Mouse (Mus musculus): ENCODE measurements around the gene Sptb. TPM values are rescaled to one million over a fixed set of nuclear protein-coding genes. Genes with fewer than 3 reads are reported as not detected.
A peak's percentile ranks its signal among the peaks of the same experiment; 100 is the strongest.

Gene Sptb
- 23.3 and 25.7 TPM in 2 replicates for polyA plus RNA-seq (2012; ENCODE audit: insufficient read depth, low replicate concordance)

GRCm38 (mm10) chr12:76710351-76711100, at the start of gene Sptb:
Gene Sptb (minus strand): TSS chr12:76710547.
- Histone ChIP-seq H3K27me3 (replicated peaks) (peaks cover 59% of the 10 kb centered on the region), H3K9me3 (no peaks in the 10 kb centered on the region), H3K36me3 (replicated peaks; ENCODE audit: low read length) (no peaks in the 10 kb centered on the region), H3K4me3 (replicated peaks) (peak within 1 kb of the TSS; percentile 95), H3K4me1 (peaks cover 61% of the 10 kb centered on the region)
- TF ChIP-seq FLI1 (IDR thresholded peaks at IDR 0.05; ENCODE audit: low read length) (no peak), GATA1 (IDR thresholded peaks at IDR 0.05; ENCODE audit: borderline replicate concordance, low read length) (no peak)

- H3K4me3 ChIP-seq (replicated peaks), result no peak overlapping the region
- no peak for TF ChIP-seq FLI1 (IDR thresholded peaks at IDR 0.05; ENCODE audit: low read length)
- TF ChIP-seq GATA1 (IDR thresholded peaks at IDR 0.05; ENCODE audit: borderline replicate concordance, low read length), result no peak
- H3K4me1 ChIP-seq, result peaks cover 5% of the 10 kb centered on the region; the same call in 1 of the 2 replicates
Observed at GRCm38 (mm10) chr12:76752652-76753318, 42.4 kb upstream of the Sptb start.

GRCm38 (mm10) chr12:76750866-76751459, 40.6 kb upstream of the Sptb start:
- Histone ChIP-seq H3K4me1 (peaks cover 5% of the 10 kb centered on the region; the same call in 1 of the 2 replicates), H3K27me3 (replicated peaks) (peaks cover 7% of the 10 kb centered on the region), H3K4me3 (replicated peaks) (no peak overlapping the region), H3K9me3 (peaks cover 17% of the 10 kb centered on the region), H3K36me3 (replicated peaks; ENCODE audit: low read length) (no peaks in the 10 kb centered on the region)
- no peak for TF ChIP-seq FLI1 (IDR thresholded peaks at IDR 0.05; ENCODE audit: low read length)
- TF ChIP-seq GATA1 (IDR thresholded peaks at IDR 0.05; ENCODE audit: borderline replicate concordance, low read length), result no peak

More at GRCm38 (mm10) chr12:76752652-76753318, 42.4 kb upstream of the Sptb start:
- Histone ChIP-seq H3K9me3 (peaks cover 17% of the 10 kb centered on the region), H3K27me3 (replicated peaks) (peaks cover 7% of the 10 kb centered on the region), H3K36me3 (replicated peaks; ENCODE audit: low read length) (no peaks in the 10 kb centered on the region)

- H3K27me3 ChIP-seq (replicated peaks), result peaks cover 23% of the 10 kb centered on the region
- H3K9me3 ChIP-seq, result peaks cover 39% of the 10 kb centered on the region
- H3K36me3 ChIP-seq (replicated peaks; ENCODE audit: low read length), result no peaks in the 10 kb centered on the region
- no peaks in the 10 kb centered on the region for H3K4me1 ChIP-seq
- no peak for TF ChIP-seq FLI1 (IDR thresholded peaks at IDR 0.05; ENCODE audit: low read length)
- no peak for TF ChIP-seq GATA1 (IDR thresholded peaks at IDR 0.05; ENCODE audit: borderline replicate concordance, low read length)
- no peak overlapping the region for H3K4me3 ChIP-seq (replicated peaks)
Observed at GRCm38 (mm10) chr12:76727955-76728354, 17.6 kb upstream of the Sptb start.

GRCm38 (mm10) chr12:76722026-76722425, 11.7 kb upstream of the Sptb start:
- no peak for TF ChIP-seq FLI1 (IDR thresholded peaks at IDR 0.05; ENCODE audit: low read length)
- no peak for TF ChIP-seq GATA1 (IDR thresholded peaks at IDR 0.05; ENCODE audit: borderline replicate concordance, low read length)
- H3K36me3 ChIP-seq (replicated peaks; ENCODE audit: low read length), result no peaks in the 10 kb centered on the region
- peaks cover 18% of the 10 kb centered on the region for H3K9me3 ChIP-seq
- H3K4me3 ChIP-seq (replicated peaks), result no peak overlapping the region
- H3K4me1 ChIP-seq, result no peaks in the 10 kb centered on the region
- H3K27me3 ChIP-seq (replicated peaks), result peaks cover 7% of the 10 kb centered on the region

- Histone ChIP-seq H3K9me3 (peaks cover 8% of the 10 kb centered on the region), H3K27me3 (replicated peaks) (peaks cover 9% of the 10 kb centered on the region), H3K4me3 (replicated peaks) (no peak overlapping the region), H3K4me1 (no peaks in the 10 kb centered on the region), H3K36me3 (replicated peaks; ENCODE audit: low read length) (no peaks in the 10 kb centered on the region)
- TF ChIP-seq FLI1 (IDR thresholded peaks at IDR 0.05; ENCODE audit: low read length) (no peak), GATA1 (IDR thresholded peaks at IDR 0.05; ENCODE audit: borderline replicate concordance, low read length) (no peak)
Observed at GRCm38 (mm10) chr12:76720572-76720971, 10.2 kb upstream of the Sptb start.

GRCm38 (mm10) chr12:76718384-76718783, 8.0 kb upstream of the Sptb start:
- H3K4me3 ChIP-seq (replicated peaks), result no peak overlapping the region
- TF ChIP-seq FLI1 (IDR thresholded peaks at IDR 0.05; ENCODE audit: low read length), result no peak
- no peak for TF ChIP-seq GATA1 (IDR thresholded peaks at IDR 0.05; ENCODE audit: borderline replicate concordance, low read length)
- no peaks in the 10 kb centered on the region for H3K9me3 ChIP-seq
- H3K4me1 ChIP-seq, result no peaks in the 10 kb centered on the region; the same call in 1 of the 2 replicates
- H3K36me3 ChIP-seq (replicated peaks; ENCODE audit: low read length), result no peaks in the 10 kb centered on the region
- H3K27me3 ChIP-seq (replicated peaks), result peaks cover 17% of the 10 kb centered on the region

GRCm38 (mm10) chr12:76709795-76710350, 474 bp downstream of the Sptb start:
- peak overlapping the region; percentile 95 for H3K4me3 ChIP-seq (replicated peaks)
- TF ChIP-seq FLI1 (IDR thresholded peaks at IDR 0.05; ENCODE audit: low read length), result no peak
- TF ChIP-seq GATA1 (IDR thresholded peaks at IDR 0.05; ENCODE audit: borderline replicate concordance, low read length), result no peak
- H3K27me3 ChIP-seq (replicated peaks), result peaks cover 57% of the 10 kb centered on the region
- H3K9me3 ChIP-seq, result no peaks in the 10 kb centered on the region
- H3K36me3 ChIP-seq (replicated peaks; ENCODE audit: low read length), result no peaks in the 10 kb centered on the region
- peaks cover 66% of the 10 kb centered on the region for H3K4me1 ChIP-seq

GRCm38 (mm10) chr12:76708956-76709794, 1.2 kb downstream of the Sptb start:
- Histone ChIP-seq H3K36me3 (replicated peaks; ENCODE audit: low read length) (no peaks in the 10 kb centered on the region), H3K4me3 (replicated peaks) (peak overlapping the region; percentile 95), H3K9me3 (no peaks in the 10 kb centered on the region), H3K27me3 (replicated peaks) (peaks cover 63% of the 10 kb centered on the region), H3K4me1 (peaks cover 73% of the 10 kb centered on the region)
- TF ChIP-seq GATA1 (IDR thresholded peaks at IDR 0.05; ENCODE audit: borderline replicate concordance, low read length) (no peak), FLI1 (IDR thresholded peaks at IDR 0.05; ENCODE audit: low read length) (no peak)
